Mouse (Mus musculus): ENCODE measurements at regions not wholly inside any gene's neighbourhood (a gene's known extent, or its start where the extent isn't known, plus 50 kb on each side); places are given as distances from the start of the nearest gene placed in this dataset.

GRCm38 (mm10) chr4:84015552-84016169, 490.3 kb downstream of the Ccdc171 start:
- Histone ChIP-seq H3K9ac (replicated peaks; ENCODE audit: low read depth, low read length) (no peak overlapping the region), H3K27me3 (ENCODE audit: control insufficient read depth, insufficient read depth, low read length) (no peaks in the 10 kb centered on the region), H3K4me2 (replicated peaks; ENCODE audit: low read depth, low read length) (no peak overlapping the region), H3K9me3 (ENCODE audit: control insufficient read depth, low read depth, low read length) (no peaks in the 10 kb centered on the region), H3K4me1 (ENCODE audit: control insufficient read depth, insufficient read depth, low read length) (peaks cover 7% of the 10 kb centered on the region; the same call in 1 of the 2 replicates), H3K4me3 (ENCODE audit: low read depth, low read length) (no peak overlapping the region), H3K36me3 (ENCODE audit: control insufficient read depth, insufficient read depth, low read length) (no peaks in the 10 kb centered on the region), H3K27ac (ENCODE audit: low read length) (no peak overlapping the region)
- 68% methylated on average over 8 of the region's 8 CpGs for WGBS
- ATAC-seq (ENCODE audit: insufficient number of reproducible peaks, insufficient read depth, low FRiP score, low read depth), result no peak

- H3K4me2 ChIP-seq (replicated peaks; ENCODE audit: low read depth, low read length), result no peak overlapping the region
- peaks cover 10% of the 10 kb centered on the region; the same call in 1 of the 2 replicates for H3K4me1 ChIP-seq (ENCODE audit: control insufficient read depth, insufficient read depth, low read length)
- no peaks in the 10 kb centered on the region for H3K9me3 ChIP-seq (ENCODE audit: control insufficient read depth, low read depth, low read length)
- 58% methylated on average over 7 of the region's 7 CpGs for WGBS
- no peak overlapping the region for H3K27ac ChIP-seq (ENCODE audit: low read length)
- H3K9ac ChIP-seq (replicated peaks; ENCODE audit: low read depth, low read length), result no peak overlapping the region
- no peaks in the 10 kb centered on the region for H3K27me3 ChIP-seq (ENCODE audit: control insufficient read depth, insufficient read depth, low read length)
- H3K36me3 ChIP-seq (ENCODE audit: control insufficient read depth, insufficient read depth, low read length), result no peaks in the 10 kb centered on the region
- no peak for ATAC-seq (ENCODE audit: insufficient number of reproducible peaks, insufficient read depth, low FRiP score, low read depth)
- no peak overlapping the region for H3K4me3 ChIP-seq (ENCODE audit: low read depth, low read length)
These were observed 492.8 kb downstream of the Ccdc171 start for GRCm38 (mm10) chr4:84018135-84018534.

- Histone ChIP-seq H3K27me3 (ENCODE audit: control insufficient read depth, insufficient read depth, low read length) (no peaks in the 10 kb centered on the region), H3K9ac (replicated peaks; ENCODE audit: low read depth, low read length) (no peak overlapping the region), H3K4me3 (ENCODE audit: low read depth, low read length) (no peak overlapping the region), H3K36me3 (ENCODE audit: control insufficient read depth, insufficient read depth, low read length) (no peaks in the 10 kb centered on the region), H3K27ac (ENCODE audit: low read length) (no peak overlapping the region), H3K4me1 (ENCODE audit: control insufficient read depth, insufficient read depth, low read length) (peaks cover 10% of the 10 kb centered on the region; the same call in 1 of the 2 replicates), H3K9me3 (ENCODE audit: control insufficient read depth, low read depth, low read length) (no peaks in the 10 kb centered on the region), H3K4me2 (replicated peaks; ENCODE audit: low read depth, low read length) (no peak overlapping the region)
- WGBS, result 48% methylated on average over 7 of the region's 7 CpGs
- no peak for ATAC-seq (ENCODE audit: insufficient number of reproducible peaks, insufficient read depth, low FRiP score, low read depth)
These were observed 493.4 kb downstream of the Ccdc171 start for GRCm38 (mm10) chr4:84018774-84019173.

- Histone ChIP-seq H3K9me3 (ENCODE audit: control insufficient read depth, low read depth, low read length) (no peaks in the 10 kb centered on the region), H3K4me1 (ENCODE audit: control insufficient read depth, insufficient read depth, low read length) (peaks cover 10% of the 10 kb centered on the region; the same call in 1 of the 2 replicates), H3K4me3 (ENCODE audit: low read depth, low read length) (no peak overlapping the region), H3K27ac (ENCODE audit: low read length) (no peak overlapping the region), H3K27me3 (ENCODE audit: control insufficient read depth, insufficient read depth, low read length) (no peaks in the 10 kb centered on the region), H3K9ac (replicated peaks; ENCODE audit: low read depth, low read length) (no peak overlapping the region), H3K36me3 (ENCODE audit: control insufficient read depth, insufficient read depth, low read length) (no peaks in the 10 kb centered on the region), H3K4me2 (replicated peaks; ENCODE audit: low read depth, low read length) (no peak overlapping the region)
- ATAC-seq (ENCODE audit: insufficient number of reproducible peaks, insufficient read depth, low FRiP score, low read depth), result no peak
- 69% methylated on average over 14 of the region's 14 CpGs for WGBS
These were observed 494.3 kb downstream of the Ccdc171 start for GRCm38 (mm10) chr4:84019500-84020255.

GRCm38 (mm10) chr4:84020692-84021091, 495.3 kb downstream of the Ccdc171 start:
- 63% methylated on average over 1 of the region's 1 CpGs for WGBS
- no peak for ATAC-seq (ENCODE audit: insufficient number of reproducible peaks, insufficient read depth, low FRiP score, low read depth)
- Histone ChIP-seq H3K4me2 (replicated peaks; ENCODE audit: low read depth, low read length) (no peak overlapping the region), H3K4me1 (ENCODE audit: control insufficient read depth, insufficient read depth, low read length) (0 out of 2 replicates have a peak, but pooled peaks cover 10% of the 10 kb centered on the region), H3K27me3 (ENCODE audit: control insufficient read depth, insufficient read depth, low read length) (no peaks in the 10 kb centered on the region), H3K36me3 (ENCODE audit: control insufficient read depth, insufficient read depth, low read length) (no peaks in the 10 kb centered on the region), H3K9me3 (ENCODE audit: control insufficient read depth, low read depth, low read length) (no peaks in the 10 kb centered on the region), H3K9ac (replicated peaks; ENCODE audit: low read depth, low read length) (no peak overlapping the region), H3K27ac (ENCODE audit: low read length) (no peak overlapping the region), H3K4me3 (ENCODE audit: low read depth, low read length) (no peak overlapping the region)

GRCm38 (mm10) chr4:84022323-84022722, 497.0 kb downstream of the Ccdc171 start:
- no peak for ATAC-seq (ENCODE audit: insufficient number of reproducible peaks, insufficient read depth, low FRiP score, low read depth)
- no peaks in the 10 kb centered on the region for H3K9me3 ChIP-seq (ENCODE audit: control insufficient read depth, low read depth, low read length)
- H3K36me3 ChIP-seq (ENCODE audit: control insufficient read depth, insufficient read depth, low read length), result no peaks in the 10 kb centered on the region
- no peak overlapping the region for H3K4me2 ChIP-seq (replicated peaks; ENCODE audit: low read depth, low read length)
- WGBS, result 85% methylated on average over 7 of the region's 7 CpGs
- H3K4me1 ChIP-seq (ENCODE audit: control insufficient read depth, insufficient read depth, low read length), result 0 out of 2 replicates have a peak, but pooled peaks cover 10% of the 10 kb centered on the region
- no peak overlapping the region for H3K9ac ChIP-seq (replicated peaks; ENCODE audit: low read depth, low read length)
- H3K27me3 ChIP-seq (ENCODE audit: control insufficient read depth, insufficient read depth, low read length), result no peaks in the 10 kb centered on the region
- H3K4me3 ChIP-seq (ENCODE audit: low read depth, low read length), result no peak overlapping the region
- no peak overlapping the region for H3K27ac ChIP-seq (ENCODE audit: low read length)

GRCm38 (mm10) chr4:84026144-84026543, 500.8 kb downstream of the Ccdc171 start:
- WGBS, result 37% methylated on average over 8 of the region's 8 CpGs

GRCm38 (mm10) chr4:84028120-84028519, 502.8 kb downstream of the Ccdc171 start:
- H3K9me3 ChIP-seq (ENCODE audit: control insufficient read depth, low read depth, low read length), result no peaks in the 10 kb centered on the region
- H3K27me3 ChIP-seq (ENCODE audit: control insufficient read depth, insufficient read depth, low read length), result no peaks in the 10 kb centered on the region
- H3K4me3 ChIP-seq (ENCODE audit: low read depth, low read length), result no peak overlapping the region
- no peak overlapping the region for H3K27ac ChIP-seq (ENCODE audit: low read length)
- no peak overlapping the region for H3K9ac ChIP-seq (replicated peaks; ENCODE audit: low read depth, low read length)
- H3K4me1 ChIP-seq (ENCODE audit: control insufficient read depth, insufficient read depth, low read length), result no peaks in the 10 kb centered on the region
- WGBS, result 57% methylated on average over 5 of the region's 5 CpGs
- no peak for ATAC-seq (ENCODE audit: insufficient number of reproducible peaks, insufficient read depth, low FRiP score, low read depth)
- no peak overlapping the region for H3K4me2 ChIP-seq (replicated peaks; ENCODE audit: low read depth, low read length)
- no peaks in the 10 kb centered on the region for H3K36me3 ChIP-seq (ENCODE audit: control insufficient read depth, insufficient read depth, low read length)

More at GRCm38 (mm10) chr4:84026144-84026543, 500.8 kb downstream of the Ccdc171 start:
- Histone ChIP-seq H3K27me3 (ENCODE audit: control insufficient read depth, insufficient read depth, low read length) (no peaks in the 10 kb centered on the region), H3K9me3 (ENCODE audit: control insufficient read depth, low read depth, low read length) (no peaks in the 10 kb centered on the region), H3K27ac (ENCODE audit: low read length) (no peak overlapping the region; the same call in 1 of the 2 replicates), H3K36me3 (ENCODE audit: control insufficient read depth, insufficient read depth, low read length) (no peaks in the 10 kb centered on the region), H3K4me3 (ENCODE audit: low read depth, low read length) (no peak overlapping the region), H3K4me1 (ENCODE audit: control insufficient read depth, insufficient read depth, low read length) (no peaks in the 10 kb centered on the region), H3K4me2 (replicated peaks; ENCODE audit: low read depth, low read length) (no peak overlapping the region), H3K9ac (replicated peaks; ENCODE audit: low read depth, low read length) (no peak overlapping the region)
- ATAC-seq (ENCODE audit: insufficient number of reproducible peaks, insufficient read depth, low FRiP score, low read depth), result no peak
